Mouse (Mus musculus) cerebellum, postnatal 25 days (tissue): ENCODE data around the gene Kcnh1.

ENCODE experiments used
- DNase-seq, 2 experiments: peaks; one replicate each; pipeline ENCODE4 v3.0.0; 2021; ENCODE audit warnings: mixed read lengths in 2 of 2

The Kcnh1 gene

GRCm38 (mm10) chr1:192268878-192269277 lies 78.3 kb downstream of the Kcnh1 start:
- no peak for DNase-seq

- DNase-seq = no peak
These were observed 79.3 kb downstream of the Kcnh1 start for GRCm38 (mm10) chr1:192269911-192270310.

GRCm38 (mm10) chr1:192277801-192278385 lies 87.3 kb downstream of the Kcnh1 start:
- no peak for DNase-seq

GRCm38 (mm10) chr1:192284340-192284739 lies 93.8 kb downstream of the Kcnh1 start:
- peak; percentile 78 to 87 for DNase-seq

- no peak for DNase-seq
These were observed 94.4 kb downstream of the Kcnh1 start for GRCm38 (mm10) chr1:192284950-192285349.

- peak in 1 of 2 experiments; percentile 54 for DNase-seq
These were observed 97.9 kb downstream of the Kcnh1 start for GRCm38 (mm10) chr1:192288456-192288855.

- no peak for DNase-seq
These were observed 100.7 kb downstream of the Kcnh1 start for GRCm38 (mm10) chr1:192291286-192291685.

- no peak for DNase-seq
These were observed 102.8 kb downstream of the Kcnh1 start for GRCm38 (mm10) chr1:192293391-192293790.

- peak in 1 of 2 experiments; percentile 48 for DNase-seq
These were observed 103.3 kb downstream of the Kcnh1 start for GRCm38 (mm10) chr1:192293921-192294320.

- DNase-seq = peak; percentile 52 to 60
These were observed 104.8 kb downstream of the Kcnh1 start for GRCm38 (mm10) chr1:192295243-192295860.

- DNase-seq = no peak
These were observed 105.3 kb downstream of the Kcnh1 start for GRCm38 (mm10) chr1:192295902-192296301.

GRCm38 (mm10) chr1:192297481-192298128 lies 107.0 kb downstream of the Kcnh1 start:
- DNase-seq = no peak

GRCm38 (mm10) chr1:192300417-192300816 lies 109.8 kb downstream of the Kcnh1 start:
- DNase-seq = no peak

GRCm38 (mm10) chr1:192303615-192304014 lies 113.0 kb downstream of the Kcnh1 start:
- no peak for DNase-seq

GRCm38 (mm10) chr1:192305155-192305554 lies 114.6 kb downstream of the Kcnh1 start:
- no peak for DNase-seq

- no peak for DNase-seq
These were observed 116.5 kb downstream of the Kcnh1 start for GRCm38 (mm10) chr1:192307055-192307454.

- DNase-seq = no peak
These were observed 120.7 kb downstream of the Kcnh1 start for GRCm38 (mm10) chr1:192311298-192311697.

- DNase-seq = no peak
These were observed 121.4 kb downstream of the Kcnh1 start for GRCm38 (mm10) chr1:192311851-192312438.

GRCm38 (mm10) chr1:192312446-192312845 lies 121.9 kb downstream of the Kcnh1 start:
- DNase-seq = no peak

- no peak for DNase-seq
These were observed 122.4 kb downstream of the Kcnh1 start for GRCm38 (mm10) chr1:192312998-192313397.

GRCm38 (mm10) chr1:192313571-192313972 lies 123.0 kb downstream of the Kcnh1 start:
- DNase-seq = no peak

GRCm38 (mm10) chr1:192314044-192314443 lies 123.5 kb downstream of the Kcnh1 start:
- no peak for DNase-seq

- no peak for DNase-seq
These were observed 125.0 kb downstream of the Kcnh1 start for GRCm38 (mm10) chr1:192315392-192316070.
